Mouse (Mus musculus) urinary bladder, adult 2 months (tissue): ENCODE data around the gene G0s2. TPM values are rescaled to one million over a fixed set of nuclear protein-coding genes. Genes with fewer than 3 reads are reported as not detected.
A peak's percentile ranks its signal among the peaks of the same experiment; 100 is the strongest.

Experiments used
- DNase-seq: peaks from one replicate; pipeline ENCODE4 v3.0.0; 2022; ENCODE audit warnings: low spot score
- polyA plus RNA-seq: library from polyadenylated mRNA; depleted of rRNA; stranded (reverse); fragments of >200 nt; gene quantifications from 2 replicates; pipeline ENCODE4 v1.2.3, GENCODE M21; 2012; rRNA removed

G0s2 gene
- polyA plus RNA-seq = 86.5 and 115 TPM in 2 replicates

DNA sequence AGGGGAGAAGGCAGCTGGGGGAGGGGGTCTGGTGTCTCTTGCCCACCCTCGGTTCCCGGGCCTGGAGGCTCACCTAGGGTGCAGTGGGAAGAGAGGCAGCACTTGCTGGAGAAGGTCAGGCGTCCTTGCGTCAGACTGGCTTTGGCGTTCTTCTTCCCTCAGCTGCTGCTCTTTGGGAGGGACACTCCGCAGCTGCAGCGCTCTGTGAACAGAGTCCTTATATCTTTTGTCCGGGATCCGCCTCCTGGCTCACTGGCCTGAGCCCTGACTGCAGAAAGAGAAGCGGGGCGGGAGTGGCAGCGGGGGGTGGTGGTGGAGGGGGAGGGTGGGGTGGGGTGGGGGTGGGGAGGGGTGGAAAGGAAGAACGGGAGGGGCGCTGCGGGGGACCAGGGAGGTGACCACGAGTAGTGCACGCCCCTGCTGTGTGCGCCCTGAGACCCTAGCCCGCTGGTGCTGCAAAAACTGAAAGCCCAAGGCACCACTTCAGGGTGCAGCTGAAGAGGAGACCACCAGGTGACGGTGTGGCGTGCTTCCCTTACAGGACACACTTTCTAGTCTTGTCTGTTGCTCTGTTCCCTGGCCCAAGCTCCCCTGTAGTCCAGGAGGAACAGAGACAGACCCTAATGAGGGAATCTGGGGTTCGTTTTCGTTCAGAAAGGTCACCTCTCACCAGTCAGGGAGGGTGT, at the start of gene G0s2:
G0s2 (minus strand) TSS at position 302 of the 686 bp plus-strand sequence.
- DNase-seq = peak; percentile 47

DNA sequence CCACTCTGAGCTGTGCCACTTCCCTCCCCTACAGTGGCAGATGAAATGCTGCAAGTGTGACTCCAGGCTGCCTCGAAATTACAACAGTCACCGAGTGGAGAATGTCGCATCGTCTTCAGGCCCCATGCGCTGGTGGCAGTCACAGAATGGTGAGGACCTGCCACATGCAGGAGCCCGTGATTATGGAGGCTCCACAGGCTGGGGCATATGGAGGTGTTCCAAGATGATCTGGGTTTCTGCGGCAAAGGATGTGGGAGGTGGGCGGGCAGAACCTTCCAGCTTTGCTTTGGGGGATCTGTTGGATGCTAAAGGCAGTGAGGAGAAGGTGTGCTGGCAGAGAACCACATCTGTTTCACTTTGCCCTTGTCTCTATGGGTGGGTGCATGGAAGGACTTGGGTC, 47.4 kb upstream of the G0s2 start:
- DNase-seq = no peak

DNA sequence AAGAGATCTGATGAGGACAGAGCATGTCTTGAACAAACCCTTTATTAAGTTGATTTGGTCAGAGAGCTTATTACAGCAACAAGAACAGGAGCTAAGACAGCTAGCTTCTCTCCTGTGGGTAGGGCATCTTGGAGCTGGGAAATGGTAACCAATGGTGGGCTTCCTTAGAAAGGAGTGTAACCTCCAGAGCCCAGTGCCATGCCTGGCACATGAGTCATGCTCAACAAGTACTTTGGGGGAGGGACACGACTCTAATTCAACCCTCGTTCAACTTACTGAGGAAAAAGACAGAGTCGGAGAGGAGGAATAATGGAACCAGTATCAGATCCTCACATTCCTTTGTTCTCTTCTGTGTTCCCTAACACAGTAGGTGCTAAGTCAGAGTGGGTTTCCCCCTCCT, 46.7 kb upstream of the G0s2 start:
- DNase-seq = no peak

DNA sequence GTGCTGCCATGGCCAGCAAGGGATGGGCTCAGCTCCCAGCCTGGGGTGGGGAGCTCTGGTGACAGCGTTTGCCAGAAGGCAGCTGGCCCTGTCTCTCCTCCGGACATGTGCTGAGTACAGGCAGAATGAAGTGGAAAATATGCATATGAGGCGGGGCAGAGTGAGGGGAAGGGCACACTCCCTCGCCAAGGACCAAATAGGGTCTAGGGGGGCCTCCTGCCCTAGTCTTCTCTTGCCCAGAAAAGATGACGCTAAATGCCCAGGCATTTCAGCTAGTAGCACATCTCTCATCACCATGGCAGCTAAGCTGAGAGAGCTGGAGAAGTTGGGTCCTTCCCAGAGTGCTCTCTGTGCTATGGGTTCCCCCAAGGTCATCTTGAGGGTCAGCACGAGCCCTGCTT, 44.1 kb upstream of the G0s2 start:
- DNase-seq = no peak

DNA sequence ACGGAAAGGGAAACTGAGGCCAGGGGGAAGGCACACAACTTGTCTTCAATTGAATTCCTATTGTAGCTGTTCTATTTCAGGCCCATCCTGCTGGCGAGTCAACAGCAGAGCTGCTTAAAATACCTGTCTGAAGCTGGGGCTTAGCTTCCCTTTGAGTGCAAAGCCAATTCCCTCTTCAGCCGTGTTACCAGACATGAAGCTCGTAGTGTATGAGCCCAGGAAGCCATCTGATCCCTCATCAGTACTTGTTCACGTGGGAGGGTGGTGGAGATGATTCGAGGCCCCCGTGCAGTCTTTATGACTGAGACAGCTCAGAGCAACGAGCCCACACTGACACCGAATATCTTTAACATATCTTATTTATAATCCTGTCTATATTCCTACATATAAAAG, 43.3 kb upstream of the G0s2 start:
- DNase-seq = no peak

DNA sequence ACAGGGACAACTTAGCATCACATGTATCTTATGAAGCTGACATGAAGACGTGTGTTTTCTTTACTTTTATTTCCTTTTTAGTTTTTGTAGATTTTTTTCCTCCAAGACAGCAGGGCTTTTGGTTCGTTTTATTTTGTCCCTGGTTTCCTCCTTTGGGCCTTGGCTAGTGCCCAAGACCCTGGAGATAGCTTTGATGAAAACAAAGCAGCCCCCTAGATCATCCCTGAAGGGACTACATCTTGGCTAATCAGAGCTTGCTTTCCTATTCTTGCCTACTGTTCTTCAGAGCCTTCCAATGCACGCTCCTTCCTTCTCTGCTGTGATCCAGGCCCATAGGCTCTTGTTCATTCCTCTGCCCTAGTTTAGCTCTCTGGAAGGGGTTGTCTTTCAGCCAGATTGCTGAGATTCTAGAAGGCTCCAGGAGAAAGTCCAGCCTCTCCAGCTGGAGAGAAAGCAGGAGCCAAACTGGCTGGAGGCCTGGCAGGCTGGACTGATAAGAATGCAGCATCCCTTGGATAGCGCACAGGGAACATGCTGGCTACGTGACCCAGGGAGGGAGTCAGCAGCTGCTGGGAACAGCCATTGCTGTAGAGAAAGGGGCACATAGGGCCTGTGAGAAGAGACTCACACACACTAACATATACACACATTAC, 42.8 kb upstream of the G0s2 start:
- no peak for DNase-seq

DNA sequence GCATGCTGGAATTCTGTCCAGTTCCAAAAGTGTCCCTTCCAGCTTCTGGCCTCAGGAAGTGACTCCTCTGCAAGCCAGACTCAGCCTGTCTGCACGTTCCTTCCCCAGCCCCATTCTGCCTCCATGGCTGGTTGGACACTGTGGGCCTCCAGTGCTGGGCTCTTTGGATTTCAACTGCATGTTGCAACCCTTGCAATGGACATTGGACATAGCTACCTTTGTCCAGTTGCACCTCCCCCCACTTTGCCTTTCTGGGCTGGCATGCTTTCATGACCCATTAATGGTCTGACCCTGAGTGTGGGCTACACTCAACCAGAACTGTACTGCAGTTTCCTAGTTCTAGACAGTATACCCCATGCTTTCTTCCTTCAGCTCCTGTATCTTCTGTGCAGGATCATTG, 38.6 kb upstream of the G0s2 start:
- DNase-seq = no peak

DNA sequence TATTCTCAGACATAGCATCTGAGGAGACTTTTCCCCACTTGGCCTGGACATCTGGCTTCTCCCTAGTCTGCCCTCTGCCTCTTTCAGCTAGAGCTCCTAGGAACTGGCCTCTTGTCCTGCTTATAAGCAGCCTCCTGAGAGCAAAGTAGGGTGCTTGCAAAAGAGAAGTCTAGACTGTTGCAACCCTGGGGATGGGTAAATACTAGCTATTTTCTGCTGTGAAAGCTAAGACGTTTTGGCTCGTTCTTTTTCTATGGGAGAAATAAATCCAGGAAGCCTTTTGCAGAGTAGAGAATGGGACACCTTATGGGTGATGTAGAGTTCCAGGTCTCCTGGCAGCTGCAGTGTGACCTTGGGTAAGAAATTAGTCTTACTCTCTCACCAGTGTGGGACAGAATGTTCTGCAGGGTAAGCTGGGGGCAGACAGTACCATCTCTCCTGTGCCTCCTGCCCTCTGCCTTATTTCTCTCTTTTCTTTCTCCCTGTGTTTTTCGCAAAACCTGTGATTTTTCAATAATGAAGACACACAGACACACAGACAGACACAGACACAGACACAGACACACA, 37.6 kb upstream of the G0s2 start:
- no peak for DNase-seq

DNA sequence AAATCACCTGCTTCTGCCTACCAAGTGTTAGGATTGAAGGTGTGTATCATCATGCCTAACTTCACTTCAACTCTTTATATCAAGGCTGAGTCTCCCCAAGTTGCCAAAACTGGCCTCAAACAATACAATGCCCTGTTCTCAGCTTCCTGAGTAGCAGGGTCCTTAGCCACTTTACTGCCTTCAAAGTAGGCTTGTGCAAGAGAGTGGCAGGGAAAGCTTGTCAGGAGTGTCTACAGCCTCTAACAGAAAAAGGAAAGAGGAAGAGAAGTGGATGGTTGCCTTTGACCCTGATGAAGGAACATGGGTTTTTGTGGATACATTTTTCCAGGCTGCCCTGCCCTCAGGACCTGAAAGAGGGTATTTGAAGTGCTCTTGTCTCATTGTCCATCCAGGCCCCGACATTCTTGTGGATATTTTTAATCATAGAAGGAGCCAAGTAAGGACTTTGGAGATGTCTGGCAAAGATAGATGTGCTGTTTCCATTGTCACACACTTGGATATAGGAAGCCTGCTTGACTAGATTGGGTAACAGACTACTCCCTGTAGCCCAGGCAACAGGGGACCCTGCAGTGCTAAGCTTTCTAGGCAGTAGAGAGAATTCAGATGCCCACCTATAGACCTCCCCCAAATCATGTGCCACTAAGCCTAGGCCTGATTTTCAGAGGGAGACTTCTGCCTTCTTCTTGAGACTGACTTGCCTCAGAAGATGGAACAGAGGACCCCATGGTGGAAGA, 36.9 kb upstream of the G0s2 start:
- no peak for DNase-seq

DNA sequence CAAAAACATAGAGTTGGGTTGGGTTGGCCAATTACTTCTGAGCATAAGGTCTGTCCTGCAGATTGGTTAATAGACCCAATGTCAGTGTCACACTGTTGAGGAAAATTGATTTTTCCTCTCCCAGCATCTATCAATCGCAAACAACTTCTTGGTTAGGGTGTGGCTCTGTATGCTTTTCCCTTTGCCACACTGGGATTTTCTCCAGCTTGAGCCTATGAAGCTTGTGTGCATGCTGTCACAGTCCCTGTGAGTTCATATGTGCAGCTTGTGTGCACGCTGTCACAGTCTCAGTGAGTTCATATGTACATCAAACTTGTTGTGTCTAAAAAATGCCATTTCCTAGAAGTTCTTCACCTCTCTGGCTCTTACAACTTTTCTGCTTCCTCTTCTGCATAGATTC, 33.8 kb upstream of the G0s2 start:
- DNase-seq = no peak

DNA sequence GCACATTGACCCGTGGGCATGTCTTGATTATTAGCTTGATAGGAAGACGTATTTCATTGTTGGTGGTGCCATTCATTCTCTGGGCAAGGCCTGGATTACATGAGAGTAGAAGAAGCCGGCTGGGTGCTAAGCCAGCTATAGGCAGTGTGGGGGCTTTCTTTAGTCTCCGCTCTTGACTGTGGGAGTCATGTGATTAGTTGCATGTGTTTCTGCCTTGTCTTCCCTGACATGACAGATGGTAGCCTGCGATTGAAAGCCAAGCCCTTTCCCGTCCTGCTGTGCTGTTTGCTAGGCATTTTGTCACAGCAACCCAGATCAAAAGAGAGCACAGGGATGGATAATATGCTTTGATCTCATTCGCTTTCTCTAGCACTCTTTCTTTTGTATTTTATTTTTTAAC, 32.4 kb upstream of the G0s2 start:
- no peak for DNase-seq

DNA sequence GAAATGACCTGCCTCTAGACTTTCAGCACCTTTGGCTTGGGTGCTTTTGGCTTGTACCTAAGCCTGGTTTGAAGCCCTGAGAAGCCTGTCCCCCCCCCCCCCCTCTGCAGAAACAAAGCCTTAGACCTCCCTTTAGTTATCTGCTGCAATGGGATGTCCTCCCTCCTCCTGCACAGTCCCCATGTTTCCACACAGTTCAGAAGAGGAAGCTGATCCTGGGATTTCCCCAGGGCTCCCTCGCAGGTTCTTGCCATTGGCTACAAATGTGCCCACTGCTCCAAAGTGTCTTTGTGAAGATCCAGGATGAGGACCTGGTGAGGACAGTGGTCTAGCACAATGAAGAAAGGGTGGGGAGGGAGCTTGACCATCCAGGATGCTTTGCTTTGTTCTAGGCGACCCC, 30.1 kb upstream of the G0s2 start:
- no peak for DNase-seq

DNA sequence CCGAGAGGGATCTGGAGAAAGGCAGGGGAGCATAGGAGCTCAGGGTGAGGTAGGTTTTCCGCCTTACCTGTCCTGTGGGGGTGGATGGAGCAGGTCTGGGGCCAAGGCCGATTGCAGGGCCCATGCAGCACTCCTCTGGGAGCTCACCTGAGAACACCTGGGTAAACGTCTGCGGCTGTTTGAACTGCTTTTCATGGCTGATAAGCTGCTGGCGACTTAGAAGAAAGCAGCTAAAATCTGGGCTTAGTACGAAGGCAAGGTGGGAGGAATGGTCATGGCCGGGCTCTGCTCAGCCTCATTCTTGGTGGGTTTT, 29.0 kb upstream of the G0s2 start:
- DNase-seq = no peak

DNA sequence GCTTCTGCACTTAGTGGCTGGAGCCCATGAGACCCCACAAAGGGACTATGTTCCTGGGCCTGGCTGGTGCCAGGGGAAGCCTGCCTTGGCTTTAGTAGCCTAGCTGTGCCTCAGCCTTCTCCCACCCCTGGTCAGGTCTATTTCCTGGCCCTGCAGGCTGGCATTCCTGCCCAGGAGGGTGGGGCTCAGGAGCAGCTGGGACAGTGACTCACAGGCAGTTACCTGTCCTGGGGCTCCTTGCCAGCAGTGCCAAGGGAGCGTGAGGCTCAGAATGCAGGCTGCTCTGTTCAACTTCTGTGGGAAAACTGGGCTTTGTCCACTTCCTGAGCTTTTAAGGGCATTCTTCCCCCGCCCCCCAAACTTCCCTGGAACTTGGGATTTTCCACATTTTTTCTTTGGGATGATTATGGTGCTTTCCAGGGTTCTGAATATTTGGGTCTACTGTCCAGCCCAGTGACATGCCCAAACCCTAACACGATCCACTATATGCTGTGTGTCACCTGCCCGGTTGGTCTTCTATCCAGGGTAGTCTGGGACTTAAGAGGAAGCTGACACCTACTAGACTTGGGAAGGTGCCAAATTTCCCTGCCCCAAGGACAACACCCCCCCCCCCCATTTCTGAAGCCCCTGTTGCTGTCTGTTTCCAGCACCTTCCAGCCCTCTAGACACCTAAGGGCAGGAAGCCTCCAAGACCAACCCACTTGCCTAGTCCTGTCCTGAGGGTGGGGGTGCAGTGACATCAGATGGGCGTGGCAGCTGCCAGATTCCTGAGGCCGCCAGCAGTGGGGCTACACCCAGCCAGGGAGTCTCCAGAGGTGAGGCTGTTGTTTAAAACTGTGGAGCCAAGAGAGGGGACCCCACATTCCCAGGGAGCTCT, 28.4 kb upstream of the G0s2 start:
- DNase-seq = peak; percentile 51

DNA sequence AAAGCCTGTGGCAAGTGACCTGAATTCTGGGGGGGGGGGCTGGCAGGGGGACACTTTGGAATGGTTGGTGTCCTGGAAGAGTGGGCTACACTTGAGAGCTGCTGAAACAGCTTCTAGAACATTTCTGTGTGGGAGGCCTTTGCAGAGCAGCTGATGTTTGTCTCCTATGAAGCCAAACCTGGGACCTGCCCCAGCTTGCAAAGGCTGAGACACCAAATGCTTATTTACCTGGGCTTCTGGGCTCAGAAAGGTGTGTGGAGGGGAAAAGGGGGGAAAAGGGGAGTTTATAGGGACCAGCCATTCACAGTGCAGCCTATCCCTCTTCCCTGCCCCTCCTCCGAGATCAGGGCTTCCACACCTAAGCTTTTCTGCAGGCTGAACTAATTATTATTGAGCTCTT, 27.0 kb upstream of the G0s2 start:
- DNase-seq = no peak

DNA sequence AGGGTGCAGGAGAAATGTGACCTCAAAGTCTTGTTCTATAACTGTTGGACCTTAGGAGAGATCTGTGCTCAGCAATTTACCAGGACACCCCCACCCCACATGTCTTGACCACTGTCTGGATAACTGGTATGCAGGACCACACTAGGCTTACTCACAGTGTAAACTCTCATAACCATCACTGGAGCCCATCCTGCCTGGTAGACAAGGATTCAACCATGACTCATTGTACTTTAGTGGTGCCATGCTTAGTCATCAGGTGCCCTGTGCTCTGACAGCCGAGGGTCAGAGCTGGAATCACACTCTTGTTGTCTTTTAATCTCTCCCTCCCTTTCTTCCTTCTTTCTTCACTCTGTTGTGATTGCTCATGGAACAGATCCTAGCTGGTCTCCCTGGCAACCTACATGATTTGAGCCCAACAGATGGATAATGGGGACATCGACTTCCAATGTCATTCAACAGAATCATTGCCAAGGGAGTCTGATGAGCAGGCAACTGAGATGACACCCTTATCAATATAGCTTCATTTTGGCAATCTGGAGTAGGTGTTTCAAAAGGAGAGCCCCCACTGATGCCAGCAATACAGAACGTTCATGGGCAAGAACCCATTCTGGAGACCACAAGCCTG, 25.2 kb upstream of the G0s2 start:
- DNase-seq = no peak

DNA sequence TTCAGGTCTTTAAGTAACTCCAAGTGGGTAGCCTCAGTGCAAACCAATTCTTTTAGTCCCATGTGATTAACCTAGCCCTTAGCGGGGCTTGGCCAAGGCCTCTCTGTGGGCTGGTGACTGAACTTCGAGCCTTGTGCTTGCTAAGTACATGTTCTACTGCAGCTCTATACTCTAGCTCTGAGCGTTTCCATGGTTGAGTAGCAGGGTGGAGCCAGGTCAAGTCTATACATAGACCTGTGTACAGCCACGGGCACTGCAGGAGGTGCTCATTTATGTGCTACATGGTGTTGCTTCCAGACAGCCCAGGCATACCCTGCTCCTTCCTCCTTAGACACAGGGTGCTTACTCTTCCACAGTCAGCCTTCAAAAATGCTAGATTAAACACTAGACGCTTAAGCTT, 22.9 kb upstream of the G0s2 start:
- no peak for DNase-seq

DNA sequence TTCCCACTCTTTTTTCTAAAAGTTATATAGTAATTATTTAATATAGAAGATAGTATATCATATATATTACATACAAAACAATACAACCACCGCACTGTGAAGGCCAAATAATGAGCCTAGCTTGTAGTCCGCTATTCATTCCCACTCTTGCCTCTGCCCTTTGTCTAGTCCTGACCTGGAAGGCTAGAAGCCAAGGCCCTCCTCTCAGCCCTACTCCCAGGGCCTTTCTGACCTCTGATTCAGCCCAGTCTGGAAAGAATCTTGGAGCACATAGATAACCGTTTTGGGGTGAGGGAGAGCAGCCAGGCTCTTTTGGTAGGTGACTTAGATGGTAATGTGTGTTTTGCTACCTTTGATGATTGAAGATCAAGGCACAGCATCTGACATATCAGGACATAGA, 20.9 kb upstream of the G0s2 start:
- no peak for DNase-seq

DNA sequence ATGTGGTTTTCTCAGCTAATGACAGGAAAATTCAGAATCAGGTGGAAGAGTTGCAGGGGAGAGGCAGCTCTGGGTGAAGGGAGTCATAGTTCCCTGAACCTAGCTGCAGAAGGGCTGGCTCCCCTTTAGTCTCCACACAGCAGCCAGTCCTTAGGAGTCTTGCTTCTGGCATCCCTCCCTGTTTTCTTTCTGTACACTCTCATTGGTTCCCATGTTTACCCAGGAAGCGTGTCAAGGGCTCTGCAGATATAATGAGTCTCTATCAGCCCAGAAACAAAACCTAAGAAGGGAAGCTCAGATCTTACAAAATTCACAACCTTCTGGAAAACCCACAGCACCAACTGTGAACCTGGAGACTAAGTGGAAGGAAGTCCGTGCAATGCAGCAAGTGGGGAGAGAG, 20.0 kb upstream of the G0s2 start:
- DNase-seq = no peak

DNA sequence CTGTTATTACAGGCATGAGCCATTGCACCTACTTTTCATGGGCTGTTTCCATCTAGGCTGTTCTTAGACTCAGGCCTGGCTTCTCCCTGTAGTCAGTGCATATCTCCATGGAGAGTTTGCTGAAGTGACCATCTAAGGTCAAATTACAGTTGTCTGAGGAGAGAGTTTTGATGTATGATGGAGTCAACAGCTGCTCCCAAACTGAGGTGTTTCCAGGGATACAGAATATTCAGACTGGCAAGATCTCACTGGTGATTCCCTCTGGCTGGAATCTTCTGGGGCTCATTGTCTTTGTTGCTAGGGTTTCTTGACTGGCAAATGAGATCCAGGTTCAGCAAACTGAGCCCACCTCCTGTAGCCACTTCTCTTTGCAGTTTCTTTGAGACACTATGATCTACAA, 17.7 kb upstream of the G0s2 start:
- no peak for DNase-seq

DNA sequence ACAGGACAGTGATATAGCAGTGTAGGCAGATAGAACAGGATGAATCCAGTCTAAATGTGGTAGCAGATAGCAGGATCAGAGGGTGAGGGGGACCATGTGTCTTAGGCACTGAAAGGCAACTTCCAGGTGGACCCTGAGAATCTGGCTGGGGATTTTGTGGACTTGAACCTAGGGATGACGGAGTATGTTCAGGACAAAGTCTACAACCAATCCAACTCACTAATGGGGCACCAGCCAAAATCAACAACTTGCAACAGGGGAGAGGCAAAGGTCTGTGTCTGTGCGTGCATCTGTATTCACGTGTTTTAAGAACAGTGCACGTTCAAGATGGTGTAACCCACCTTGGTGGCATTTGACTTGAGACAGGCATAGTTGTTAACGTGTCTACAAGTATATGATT, 16.9 kb upstream of the G0s2 start:
- DNase-seq = no peak

DNA sequence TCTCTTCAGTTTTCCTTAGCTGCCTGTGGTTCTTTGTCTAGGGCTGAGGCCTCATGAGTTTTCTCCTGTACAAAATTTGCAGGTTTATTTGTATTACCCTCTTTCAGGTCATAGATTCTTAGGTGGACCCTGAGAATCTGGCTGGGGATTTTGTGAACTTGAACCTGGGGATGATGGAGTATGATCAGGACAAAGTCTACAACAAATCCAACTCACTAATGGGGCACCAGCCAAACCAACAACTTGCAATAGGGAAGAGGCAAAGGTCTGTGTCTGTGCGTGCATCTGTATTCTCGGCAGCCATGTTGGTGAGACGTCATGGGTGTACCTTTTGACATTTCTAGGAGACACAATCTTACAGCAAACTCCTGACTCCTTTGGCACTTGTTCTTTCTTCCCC, 16.1 kb upstream of the G0s2 start:
- no peak for DNase-seq
